Mouse (Mus musculus) inflammation-experienced regulatory T-cells, adult 6 months (primary cell): ENCODE measurements around the gene Gm9508. TPM values are rescaled to one million over a fixed set of nuclear protein-coding genes. Genes with fewer than 3 reads are reported as not detected.

Experiments used
- ATAC-seq: one replicate; pipeline ENCODE4 v1.8.0; 2017
- polyA plus RNA-seq, 3 experiments: library from polyadenylated mRNA; unstranded; fragments of 100-300 nt; shearing (Covaris generic); gene quantifications; one replicate each; pipeline ENCODE4 v1.2.1; 2017

Gene Gm9508
- polyA plus RNA-seq, 3 experiments from 2014 or later: not detected

- ATAC-seq: no peak
These were observed 29.6 kb downstream of the Gm9508 start for GRCm38 (mm10) chr10:77667402-77667801.

- no peak for ATAC-seq
These were observed 30.7 kb downstream of the Gm9508 start for GRCm38 (mm10) chr10:77666342-77666741.

GRCm38 (mm10) chr10:77663949-77664665, 32.9 kb downstream of the Gm9508 start:
- ATAC-seq: no peak

- no peak for ATAC-seq
These were observed 38.6 kb downstream of the Gm9508 start for GRCm38 (mm10) chr10:77658286-77658994.

GRCm38 (mm10) chr10:77652046-77652445, 45.0 kb downstream of the Gm9508 start:
- ATAC-seq: no peak

GRCm38 (mm10) chr10:77647901-77648300, 49.1 kb downstream of the Gm9508 start:
- no peak for ATAC-seq

GRCm38 (mm10) chr10:77647461-77647860, 49.6 kb downstream of the Gm9508 start:
- no peak for ATAC-seq

Other genes with a start within 250 kb of the Gm9508 start
- 10 to 100 TPM; 13.7 to 16.1 (median 15.1) TPM for gene Fam207a, start 181.4 kb downstream of the Gm9508 start, polyA plus RNA-seq
- gene Itgb2, start 167.0 kb downstream of the Gm9508 start, polyA plus RNA-seq: 100 to 1,000 TPM; 493 to 517 (median 499) TPM
- 100 to 1,000 TPM in 2 of 3 experiments, 10 to 100 TPM in 1; 83.7 to 113 (median 112) TPM for gene Pttg1ip, start 115.5 kb downstream of the Gm9508 start, polyA plus RNA-seq
- 10 to 100 TPM; 73.1 to 90.7 (median 74.3) TPM for gene Sumo3, start 91.1 kb downstream of the Gm9508 start, polyA plus RNA-seq
- gene Gm49325, start 91.0 kb downstream of the Gm9508 start, polyA plus RNA-seq: 10 to 100 TPM in 1 of 3 experiments, 1 to 10 TPM in 1, not detected in 1; 3.6 to 10.0 TPM
- gene Ube2g2, start 75.0 kb downstream of the Gm9508 start, polyA plus RNA-seq: 10 to 100 TPM; 41.1 to 55.4 (median 50.1) TPM
- gene Tspear, start 10.7 kb downstream of the Gm9508 start, polyA plus RNA-seq: under 1 TPM; 0.26 to 0.54 (median 0.28) TPM
- not detected for gene Gm19402, start 6.5 kb downstream of the Gm9508 start, polyA plus RNA-seq
- gene Gm10272, start 9.4 kb upstream of the Gm9508 start, polyA plus RNA-seq: not detected
- not detected for gene Gm10024, start 14.2 kb upstream of the Gm9508 start, polyA plus RNA-seq
- gene Gm10142, start 18.6 kb upstream of the Gm9508 start, polyA plus RNA-seq: not detected
- not detected for gene Krtap12-1, start 23.4 kb upstream of the Gm9508 start, polyA plus RNA-seq
- gene Gm10100, start 29.3 kb upstream of the Gm9508 start, polyA plus RNA-seq: not detected
- gene Gm18596, start 45.4 kb upstream of the Gm9508 start, polyA plus RNA-seq: not detected
- gene Gm9736, start 54.1 kb upstream of the Gm9508 start, polyA plus RNA-seq: not detected
- not detected for gene Gm3233, start 62.4 kb upstream of the Gm9508 start, polyA plus RNA-seq
- not detected for gene Gm3238, start 74.1 kb upstream of the Gm9508 start, polyA plus RNA-seq
- not detected for gene Gm7138, start 79.7 kb upstream of the Gm9508 start, polyA plus RNA-seq
- not detected for gene Gm3250, start 85.3 kb upstream of the Gm9508 start, polyA plus RNA-seq
- gene Gm7137, start 91.0 kb upstream of the Gm9508 start, polyA plus RNA-seq: not detected
- not detected for gene Gm9639, start 97.8 kb upstream of the Gm9508 start, polyA plus RNA-seq
- gene Gm19668, start 101.9 kb upstream of the Gm9508 start, polyA plus RNA-seq: not detected
- not detected for gene Gm9507, start 114.6 kb upstream of the Gm9508 start, polyA plus RNA-seq
- not detected for gene Gm2696, start 117.4 kb upstream of the Gm9508 start, polyA plus RNA-seq
- not detected for gene Krtap10-4, start 129.9 kb upstream of the Gm9508 start, polyA plus RNA-seq
- not detected for gene Krtap10-10, start 138.7 kb upstream of the Gm9508 start, polyA plus RNA-seq
- not detected for gene Gm36176, start 149.6 kb upstream of the Gm9508 start, polyA plus RNA-seq
- not detected for gene Gm10318, start 155.6 kb upstream of the Gm9508 start, polyA plus RNA-seq
- not detected for gene Gm3285, start 164.7 kb upstream of the Gm9508 start, polyA plus RNA-seq
- gene Lrrc3, start 205.3 kb upstream of the Gm9508 start, polyA plus RNA-seq: not detected